Mouse (Mus musculus) activated CD4-positive, CD25-positive, alpha-beta regulatory T cell, adult 9 weeks (primary cell): ENCODE measurements around the gene Gapt. TPM values are rescaled to one million over a fixed set of nuclear protein-coding genes. Genes with fewer than 3 reads are reported as not detected.

Experiments used
- polyA plus RNA-seq: library from polyadenylated mRNA; unstranded; fragments of 100-300 nt; shearing (Covaris generic); gene quantifications from one replicate; pipeline ENCODE4 v1.2.1, GENCODE M21; 2017

Gapt gene
- polyA plus RNA-seq: not detected

GRCm38 (mm10) chr13:110356941-110357340, at the start of gene Gapt:
Gene Gapt, minus strand, starts transcription at chr13:110357199.

GRCm38 (mm10) chr13:110394291-110395178, 37.5 kb upstream of the Gapt start, which contains the start of gene Plk2:
Gene Plk2, plus strand, starts transcription at chr13:110395046.

Other genes starting within 250 kb of the Gapt start
- gene Rab3c, start 76.2 kb downstream of the Gapt start, polyA plus RNA-seq: not detected
- gene Plk2, start 37.8 kb upstream of the Gapt start, polyA plus RNA-seq: 2.4 TPM